Mouse (Mus musculus) C2C12 (cell line): Measurements from ENCODE around the gene Scrt2. TPM values are rescaled to one million over a fixed set of nuclear protein-coding genes. Genes with fewer than 3 reads are reported as not detected.

Source experiments
- H3K27me3 ChIP-seq: one replicate; pipeline ENCODE4 v1.6.1; 2011; ENCODE audit not compliant: control insufficient read depth, insufficient read depth, insufficient read length
- H3K36me3 ChIP-seq: one replicate; pipeline ENCODE4 v1.6.1; 2011; ENCODE audit not compliant: control insufficient read depth, insufficient read depth
- H3K4me3 ChIP-seq: one replicate; pipeline ENCODE4 v1.5.1; 2011; ENCODE audit warnings: mild to moderate bottlenecking, control low read depth; ENCODE audit not compliant: poor library complexity, insufficient read depth, severe bottlenecking
- H3K79me2 ChIP-seq: one replicate; pipeline ENCODE4 v1.6.1; 2011; ENCODE audit not compliant: control insufficient read depth, insufficient read depth
- H3K79me3 ChIP-seq: one replicate; pipeline ENCODE4 v1.6.1; 2011; ENCODE audit warnings: low read depth, control low read depth
- H3ac ChIP-seq: one replicate; pipeline ENCODE3; 2011; ENCODE audit warnings: low read depth; ENCODE audit not compliant: control insufficient read depth, insufficient read length
- CEBPB ChIP-seq: IDR thresholded peaks from one replicate; pipeline ENCODE4 v1.6.1; 2011; ENCODE audit warnings: low read depth, mild to moderate bottlenecking, control low read depth, moderate library complexity
- CTCF ChIP-seq: IDR thresholded peaks from one replicate; pipeline ENCODE4 v1.5.1; 2011; ENCODE audit not compliant: control insufficient read depth, insufficient read depth, insufficient read length
- FOSL1 ChIP-seq: IDR thresholded peaks from one replicate; pipeline ENCODE4 v1.8.0; 2011; ENCODE audit warnings: mild to moderate bottlenecking, low read length; ENCODE audit not compliant: poor library complexity, insufficient read depth, severe bottlenecking
- MAX ChIP-seq: IDR thresholded peaks from one replicate; pipeline ENCODE4 v1.6.1; 2011; ENCODE audit warnings: mild to moderate bottlenecking, control low read depth
- MYOD1 ChIP-seq: IDR thresholded peaks from one replicate; pipeline ENCODE4 v1.6.1; 2011; ENCODE audit warnings: low read depth; ENCODE audit not compliant: control insufficient read depth, insufficient read length
- MYOG ChIP-seq: IDR thresholded peaks from one replicate; pipeline ENCODE4 v1.6.1; 2011; ENCODE audit not compliant: control insufficient read depth, insufficient read length; ENCODE audit errors: extremely low read depth
- USF1 ChIP-seq: IDR thresholded peaks from one replicate; pipeline ENCODE4 v1.6.1; 2011; ENCODE audit warnings: low read depth, mild to moderate bottlenecking, control low read depth, moderate library complexity
- polyA plus RNA-seq: library from polyadenylated mRNA; unstranded; fragments of >200 nt; fragmentation: generic; extraction: Trizol; gene quantifications from one replicate; pipeline ENCODE4 v1.2.1, GENCODE M21; 2012; ENCODE audit warnings: missing spikeins

The Scrt2 gene
- polyA plus RNA-seq, 1 experiment: not detected

DNA sequence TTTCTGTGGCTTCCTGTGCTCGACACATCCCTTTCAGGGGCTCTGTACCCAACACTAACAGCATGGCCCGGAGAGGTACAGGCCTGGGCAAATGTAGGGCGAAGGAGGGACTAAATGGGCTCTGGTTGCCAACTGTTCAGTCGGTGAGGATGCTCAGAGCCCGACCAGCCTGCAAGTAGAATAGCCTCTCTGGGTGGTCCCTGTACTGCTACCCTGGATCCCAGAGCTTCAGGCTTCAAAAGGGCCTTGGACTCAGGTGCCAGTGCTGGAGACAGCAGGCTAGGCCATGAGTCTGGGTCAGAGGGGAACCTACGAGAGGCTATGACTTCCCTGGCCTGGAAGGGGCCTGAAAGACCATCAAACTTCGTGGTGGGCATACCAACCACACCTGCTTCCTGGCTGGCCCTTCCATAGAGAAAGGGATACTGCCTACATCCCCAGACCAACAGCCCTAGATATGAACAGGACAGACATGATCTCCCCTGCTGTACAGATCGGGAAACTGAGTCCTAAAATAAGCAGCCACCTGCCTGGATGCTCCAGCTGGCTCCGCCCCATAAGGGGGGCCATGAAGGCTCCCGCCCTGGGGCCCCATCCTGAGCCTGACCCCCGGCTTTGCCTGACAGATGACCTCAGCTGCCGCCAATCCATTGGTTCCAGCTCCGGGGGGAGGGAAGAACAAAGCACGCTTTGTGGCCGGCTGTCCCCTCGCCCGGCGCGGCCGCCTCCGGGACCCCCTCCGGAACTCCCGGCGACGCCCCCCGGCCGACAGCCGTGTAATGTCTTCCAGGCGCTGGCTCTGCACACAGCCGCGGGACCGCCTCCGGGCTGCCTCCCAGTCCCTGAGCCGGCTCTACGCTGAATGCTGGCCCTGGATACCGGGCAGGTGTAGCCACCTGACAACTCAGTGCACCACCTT, 33.0 kb downstream of the Scrt2 start:
- Histone ChIP-seq H3K36me3 (peaks cover 15% of the 10 kb centered on the region), H3K79me2 (no peaks in the 10 kb centered on the region), H3K4me3 (no peak overlapping the region), H3ac (no peak overlapping the region), H3K79me3 (no peaks in the 10 kb centered on the region), H3K27me3 (peaks cover 20% of the 10 kb centered on the region)
- TF ChIP-seq USF1 (no peak), MAX (no peak), MYOG (no peak), CTCF (no peak), FOSL1 (no peak), CEBPB (no peak), MYOD1 (no peak)

DNA sequence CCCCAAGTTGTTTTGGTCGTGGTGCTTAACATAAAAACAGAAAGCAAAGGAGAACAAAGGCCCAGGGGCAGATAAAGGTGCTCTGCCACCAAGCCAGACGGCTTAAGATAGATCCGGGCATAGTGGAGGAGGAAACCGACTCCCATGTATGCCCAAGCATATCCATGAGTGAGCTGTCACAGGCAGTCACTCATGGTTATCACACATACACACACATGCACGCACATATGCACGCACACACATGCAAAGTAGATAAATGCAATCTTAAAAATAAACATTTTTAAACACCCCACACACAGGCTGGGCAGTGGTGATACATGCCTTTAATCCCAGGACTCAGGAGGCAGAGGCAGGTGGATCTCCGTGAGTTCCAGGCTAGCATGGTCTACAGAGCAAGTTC, 36.4 kb downstream of the Scrt2 start:
- Histone ChIP-seq H3K36me3 (no peaks in the 10 kb centered on the region), H3K4me3 (no peak overlapping the region), H3K79me3 (no peaks in the 10 kb centered on the region), H3ac (no peak overlapping the region), H3K27me3 (peaks cover 47% of the 10 kb centered on the region), H3K79me2 (no peaks in the 10 kb centered on the region)
- no peak for TF ChIP-seq USF1
- TF ChIP-seq MYOG: no peak
- TF ChIP-seq MAX: no peak
- no peak for TF ChIP-seq CEBPB
- no peak for TF ChIP-seq MYOD1
- no peak for TF ChIP-seq CTCF
- TF ChIP-seq FOSL1: no peak

DNA sequence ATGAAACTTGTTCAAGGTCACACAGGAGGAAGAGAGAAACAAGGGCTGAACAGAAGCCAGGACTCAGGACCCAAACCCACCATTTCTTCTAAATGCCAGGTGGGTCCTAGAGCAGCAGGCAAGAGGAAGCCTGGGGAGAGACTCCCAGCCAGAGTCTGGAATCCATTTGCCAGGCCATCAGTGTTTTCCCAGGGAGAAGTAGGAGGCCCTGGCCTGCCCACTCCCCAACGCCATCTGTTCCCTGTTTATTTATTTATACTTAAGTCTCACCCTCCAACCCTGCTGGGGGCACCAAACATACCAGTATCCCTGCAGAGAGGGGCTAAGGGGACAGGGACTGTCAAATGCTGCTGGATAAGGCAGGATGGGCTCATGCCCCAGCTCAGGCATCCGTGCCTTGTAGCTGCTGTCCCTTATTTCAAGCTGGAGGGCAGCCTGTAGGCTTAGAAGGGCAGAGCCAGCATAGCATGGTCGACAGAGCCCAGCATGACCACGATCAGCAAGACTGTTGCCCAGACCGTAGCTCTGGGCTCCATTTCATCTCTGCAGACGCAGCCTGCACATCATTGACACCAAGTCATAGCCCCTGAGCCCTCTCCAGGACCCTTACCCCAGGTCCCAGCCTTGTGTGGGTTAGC, 38.0 kb downstream of the Scrt2 start:
- Histone ChIP-seq H3ac (no peak overlapping the region), H3K36me3 (no peaks in the 10 kb centered on the region), H3K79me3 (no peaks in the 10 kb centered on the region), H3K4me3 (no peak overlapping the region), H3K27me3 (peaks cover 51% of the 10 kb centered on the region), H3K79me2 (no peaks in the 10 kb centered on the region)
- TF ChIP-seq CEBPB (no peak), CTCF (no peak), MAX (no peak), USF1 (no peak), MYOD1 (no peak), MYOG (no peak), FOSL1 (no peak)

DNA sequence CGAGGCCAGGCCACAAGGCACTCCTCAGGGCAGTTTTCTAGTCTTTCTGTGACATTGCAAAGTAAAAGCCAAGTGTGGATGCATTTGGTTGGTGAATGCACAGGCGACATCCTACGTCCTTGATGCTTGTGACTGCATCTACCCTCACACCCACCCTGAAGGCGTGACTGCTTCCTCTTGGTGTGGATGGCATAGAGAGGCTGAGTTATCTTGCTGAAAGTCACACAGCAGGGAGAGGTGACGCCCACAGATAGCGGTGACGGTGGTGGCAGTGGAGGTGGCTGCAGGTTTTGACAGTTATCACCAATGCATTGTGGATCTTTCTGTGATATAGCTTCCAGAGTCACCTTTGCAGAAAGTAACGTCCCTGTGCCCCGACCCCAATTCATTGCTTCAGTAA, 41.6 kb downstream of the Scrt2 start:
- no peak for TF ChIP-seq CEBPB
- TF ChIP-seq FOSL1: no peak
- Histone ChIP-seq H3K27me3 (peaks cover 31% of the 10 kb centered on the region), H3K79me3 (no peaks in the 10 kb centered on the region), H3ac (no peak overlapping the region), H3K36me3 (no peaks in the 10 kb centered on the region), H3K79me2 (no peaks in the 10 kb centered on the region), H3K4me3 (no peak overlapping the region)

DNA sequence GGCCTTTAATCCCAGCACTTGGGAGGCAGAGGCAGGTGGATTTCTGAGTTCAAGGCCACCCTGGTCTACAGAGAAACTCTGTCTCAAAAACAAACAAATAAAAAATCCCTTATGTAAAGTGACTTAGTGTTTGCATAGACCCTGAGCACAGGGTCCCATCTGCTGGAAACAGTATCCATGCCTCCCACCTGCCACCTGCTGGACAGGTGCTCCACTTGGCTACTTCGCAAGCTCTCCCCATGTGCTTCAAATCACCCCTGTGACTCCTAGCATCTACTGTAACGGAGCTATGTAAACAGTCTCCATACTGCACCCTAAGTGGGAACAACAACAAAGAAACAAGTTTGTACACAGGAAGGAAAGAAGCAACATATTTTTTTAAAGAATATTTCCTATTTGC, 47.3 kb downstream of the Scrt2 start:
- no peak overlapping the region for H3ac ChIP-seq
- no peak overlapping the region for H3K4me3 ChIP-seq
- peaks cover 21% of the 10 kb centered on the region for H3K27me3 ChIP-seq
- H3K79me3 ChIP-seq: no peaks in the 10 kb centered on the region
- no peaks in the 10 kb centered on the region for H3K36me3 ChIP-seq
- TF ChIP-seq FOSL1 (no peak), MYOG (no peak), MAX (no peak), CTCF (no peak), MYOD1 (no peak), CEBPB (no peak), USF1 (no peak)
- no peaks in the 10 kb centered on the region for H3K79me2 ChIP-seq

DNA sequence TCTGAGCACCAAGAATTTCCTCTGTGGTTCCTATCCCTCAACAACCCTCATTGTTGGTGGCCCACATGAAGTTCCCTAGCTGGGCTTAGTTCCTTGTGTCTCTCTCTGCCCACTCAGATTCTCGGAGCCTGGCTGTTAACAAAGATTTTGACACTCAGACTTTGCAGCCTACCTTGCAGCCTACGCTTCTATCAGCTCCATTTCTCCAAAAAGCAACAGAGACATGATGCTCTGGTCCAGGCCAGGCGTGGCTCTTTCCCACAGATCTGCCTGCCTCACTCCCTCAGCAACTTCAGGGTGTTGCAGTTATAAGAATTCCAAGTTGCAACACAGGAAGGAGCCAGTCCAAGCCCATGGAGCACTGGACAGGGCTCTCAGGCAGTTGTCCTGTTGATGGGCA, 48.4 kb downstream of the Scrt2 start:
- no peaks in the 10 kb centered on the region for H3K79me3 ChIP-seq
- H3K27me3 ChIP-seq: peaks cover 26% of the 10 kb centered on the region
- H3K79me2 ChIP-seq: no peaks in the 10 kb centered on the region
- TF ChIP-seq CEBPB: no peak
- TF ChIP-seq MAX: no peak
- TF ChIP-seq MYOD1: no peak
- no peak for TF ChIP-seq CTCF
- TF ChIP-seq USF1: no peak
- no peak for TF ChIP-seq MYOG
- TF ChIP-seq FOSL1: no peak
- no peak overlapping the region for H3ac ChIP-seq
- no peak overlapping the region for H3K4me3 ChIP-seq
- H3K36me3 ChIP-seq: no peaks in the 10 kb centered on the region
